7 mouse cellular contexts compared by ENCODE assay signal in the genomic region with DNA sequence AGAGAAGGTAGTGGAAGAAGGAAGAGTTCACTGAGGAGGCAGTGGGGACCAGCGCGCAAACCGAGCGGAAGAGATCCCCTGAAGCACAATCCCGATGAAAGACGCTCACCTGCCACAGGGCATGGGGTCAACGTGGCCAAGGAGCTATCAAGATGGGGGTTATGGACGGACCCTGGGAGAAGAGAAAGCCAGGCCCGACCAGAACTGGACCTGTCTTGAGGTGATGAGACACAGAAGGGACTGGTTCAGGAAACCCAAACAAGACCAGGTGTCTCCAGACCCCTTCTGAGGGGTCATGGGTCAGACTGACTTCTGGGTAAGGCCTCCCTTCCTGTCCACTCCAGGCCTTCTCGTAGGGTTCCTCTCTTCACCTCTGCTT. TPM values are rescaled to one million over a fixed set of nuclear protein-coding genes. Genes with fewer than 3 reads are reported as not detected.
DNase-seq lines count a peak whose midpoint lies in the region; ATAC-seq lines count a peak whose summit lies in the region.

No protein-coding gene starts in this region.

- no peak; the same call in 1 of the 2 replicates for ATAC-seq in forebrain, embryonic 11.5 days (replicated peaks; ENCODE audit: low FRiP score)
- no peak for ATAC-seq in limb, embryonic 15.5 days (ENCODE audit: insufficient number of reproducible peaks, low FRiP score, low TSS enrichment, low read depth)
- no peak for ATAC-seq in stomach, embryonic 15.5 days (ENCODE audit: insufficient read depth, low FRiP score, low read depth)

- DNase-seq in right cerebral cortex, postnatal 25 days, result peak; percentile 14
- no peak for DNase-seq in right cerebral cortex, adult 18-20 months
- DNase-seq in forebrain, embryonic 11.5 days (ENCODE audit: low spot score), result no peak
- DNase-seq in natural killer cell, adult 2 months (ENCODE audit: low spot score in 2 of 2), result no peak
- DNase-seq in cerebellum, postnatal 14 days, result no peak

- 10% methylated on average over 10 of the region's 10 CpGs for WGBS in forebrain, embryonic 11.5 days
- 7% methylated on average over 10 of the region's 10 CpGs for WGBS in limb, embryonic 15.5 days
- WGBS in stomach, embryonic 15.5 days, result 3% methylated on average over 10 of the region's 10 CpGs

- H3K9me3 ChIP-seq in forebrain, embryonic 11.5 days (ENCODE audit: control insufficient read depth, low read length), result no peaks in the 10 kb centered on the region
- H3K9me3 ChIP-seq in limb, embryonic 15.5 days, result no peaks in the 10 kb centered on the region
- H3K9me3 ChIP-seq in stomach, embryonic 15.5 days, result no peaks in the 10 kb centered on the region

- H3K4me3 ChIP-seq in forebrain, embryonic 11.5 days (ENCODE audit: low read depth, low read length), result peak overlapping the region; percentile 85
- H3K4me3 ChIP-seq in limb, embryonic 15.5 days, result peak overlapping the region; percentile 87
- peak overlapping the region; percentile 98 for H3K4me3 ChIP-seq in stomach, embryonic 15.5 days (replicated peaks)

- peak overlapping the region; percentile 89 for H3K4me2 ChIP-seq in forebrain, embryonic 11.5 days (ENCODE audit: low read depth, low read length, severe bottlenecking)
- peak overlapping the region; percentile 64 for H3K4me2 ChIP-seq in limb, embryonic 15.5 days
- peak overlapping the region; percentile 90 for H3K4me2 ChIP-seq in stomach, embryonic 15.5 days

- no peak overlapping the region; the same call in 1 of the 2 replicates for H3K27ac ChIP-seq in forebrain, embryonic 11.5 days (ENCODE audit: low read depth, low read length)
- H3K27ac ChIP-seq in limb, embryonic 15.5 days, result peak overlapping the region; percentile 43
- peak overlapping the region; percentile 85 for H3K27ac ChIP-seq in stomach, embryonic 15.5 days

- H3K36me3 ChIP-seq in forebrain, embryonic 11.5 days (ENCODE audit: control insufficient read depth, insufficient read depth, low read length), result peaks cover 2% of the 10 kb centered on the region; the same call in 1 of the 2 replicates
- peaks cover 55% of the 10 kb centered on the region for H3K36me3 ChIP-seq in limb, embryonic 15.5 days
- peaks cover 29% of the 10 kb centered on the region for H3K36me3 ChIP-seq in stomach, embryonic 15.5 days

- H3K9ac ChIP-seq in forebrain, embryonic 11.5 days (ENCODE audit: low read length), result peak overlapping the region; percentile 83
- H3K9ac ChIP-seq in limb, embryonic 15.5 days, result peak overlapping the region; percentile 76
- peak overlapping the region; percentile 49 for H3K9ac ChIP-seq in stomach, embryonic 15.5 days

- no peaks in the 10 kb centered on the region; the same call in 1 of the 2 replicates for H3K4me1 ChIP-seq in forebrain, embryonic 11.5 days (replicated peaks; ENCODE audit: control insufficient read depth, insufficient read depth, low read length)
- peaks cover 10% of the 10 kb centered on the region for H3K4me1 ChIP-seq in limb, embryonic 15.5 days
- H3K4me1 ChIP-seq in stomach, embryonic 15.5 days, result peaks cover 6% of the 10 kb centered on the region

- no peaks in the 10 kb centered on the region for H3K27me3 ChIP-seq in forebrain, embryonic 11.5 days (ENCODE audit: control insufficient read depth, insufficient read depth, low read length)
- no peaks in the 10 kb centered on the region for H3K27me3 ChIP-seq in limb, embryonic 15.5 days
- no peaks in the 10 kb centered on the region for H3K27me3 ChIP-seq in stomach, embryonic 15.5 days (replicated peaks)

RNA-seq across cellular contexts. Expression of a gene that starts 23.5 kb away (rescaled TPM):
- polyA plus RNA-seq in forebrain, embryonic 11.5 days (2014; fragmentation: Nextera tagmentation; extraction: Ambion mirVana), result 110 and 117 TPM in 2 replicates
- 110 and 134 TPM in 2 replicates for polyA plus RNA-seq in limb, embryonic 15.5 days (2015; fragmentation: Nextera tagmentation; extraction: Ambion mirVana)
- 90.0 and 103 TPM in 2 replicates for polyA plus RNA-seq in stomach, embryonic 15.5 days (2015; fragmentation: Nextera tagmentation; extraction: Ambion mirVana)

RNA-seq across cellular contexts. Expression of a gene that starts 43.0 kb away (rescaled TPM):
- polyA plus RNA-seq in forebrain, embryonic 11.5 days (2014; fragmentation: Nextera tagmentation; extraction: Ambion mirVana), result 19.8 and 20.4 TPM in 2 replicates
- 20.6 TPM in 2 replicates for polyA plus RNA-seq in limb, embryonic 15.5 days (2015; fragmentation: Nextera tagmentation; extraction: Ambion mirVana)
- polyA plus RNA-seq in stomach, embryonic 15.5 days (2015; fragmentation: Nextera tagmentation; extraction: Ambion mirVana), result 18.6 and 19.0 TPM in 2 replicates

RNA-seq across cellular contexts. Expression of a gene that starts 48.7 kb away (rescaled TPM):
- 56.5 and 60.9 TPM in 2 replicates for polyA plus RNA-seq in forebrain, embryonic 11.5 days (2014; fragmentation: Nextera tagmentation; extraction: Ambion mirVana)
- 39.5 and 40.4 TPM in 2 replicates for polyA plus RNA-seq in limb, embryonic 15.5 days (2015; fragmentation: Nextera tagmentation; extraction: Ambion mirVana)
- polyA plus RNA-seq in stomach, embryonic 15.5 days (2015; fragmentation: Nextera tagmentation; extraction: Ambion mirVana), result 39.0 and 41.6 TPM in 2 replicates

RNA-seq across cellular contexts. Expression of a gene that starts 49.4 kb away (rescaled TPM):
- polyA plus RNA-seq in forebrain, embryonic 11.5 days (2014; fragmentation: Nextera tagmentation; extraction: Ambion mirVana), result 33.6 and 35.4 TPM in 2 replicates
- 54.7 and 59.0 TPM in 2 replicates for polyA plus RNA-seq in limb, embryonic 15.5 days (2015; fragmentation: Nextera tagmentation; extraction: Ambion mirVana)
- polyA plus RNA-seq in stomach, embryonic 15.5 days (2015; fragmentation: Nextera tagmentation; extraction: Ambion mirVana), result 37.1 and 45.1 TPM in 2 replicates
